Mouse (Mus musculus) cortical plate, adult 2 months (tissue): Measurements from ENCODE around the gene Adh7.

Source experiments
- CTCF ChIP-seq: fragments of 200-500 bp; IDR thresholded peaks from 2 replicates; pipeline ENCODE4 v1.5.1; 2011; ENCODE audit warnings: mild to moderate bottlenecking, control low read depth, low read length; ENCODE audit not compliant: insufficient read depth; ENCODE audit errors: extremely low read depth
- POLR2A ChIP-seq: fragments of 200-500 bp; IDR thresholded peaks from 2 replicates; pipeline ENCODE4 v1.6.1; 2011; ENCODE audit warnings: mild to moderate bottlenecking, low read length, control low read depth; ENCODE audit not compliant: insufficient read depth; ENCODE audit errors: extremely low read depth

DNA sequence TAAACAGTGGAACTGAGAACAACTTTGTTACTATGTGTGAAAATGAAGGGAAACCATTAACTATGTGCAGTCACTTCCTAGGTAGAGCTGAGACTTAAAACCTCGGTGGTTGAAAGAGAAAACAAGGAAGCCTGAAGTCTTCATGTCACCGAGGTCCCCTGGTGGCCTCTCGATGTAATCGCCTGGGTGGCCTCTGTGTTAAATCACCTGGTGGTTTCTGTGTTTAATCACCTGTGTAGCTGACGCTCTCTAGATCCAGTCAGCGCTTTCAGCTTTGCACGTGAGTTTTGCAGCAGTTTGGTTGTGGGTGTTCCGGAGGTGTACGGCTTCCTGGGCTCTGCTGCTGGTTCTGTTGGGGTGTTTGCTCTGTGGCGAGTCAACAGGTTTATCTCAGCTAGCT lies 44.3 kb upstream of the Adh7 start:
- no peak for TF ChIP-seq POLR2A
- TF ChIP-seq CTCF, result 0 out of 2 replicates have a peak, but pooled peaks have one; percentile 0
